14 mouse cellular contexts compared by ENCODE assay signal in the genomic region with DNA sequence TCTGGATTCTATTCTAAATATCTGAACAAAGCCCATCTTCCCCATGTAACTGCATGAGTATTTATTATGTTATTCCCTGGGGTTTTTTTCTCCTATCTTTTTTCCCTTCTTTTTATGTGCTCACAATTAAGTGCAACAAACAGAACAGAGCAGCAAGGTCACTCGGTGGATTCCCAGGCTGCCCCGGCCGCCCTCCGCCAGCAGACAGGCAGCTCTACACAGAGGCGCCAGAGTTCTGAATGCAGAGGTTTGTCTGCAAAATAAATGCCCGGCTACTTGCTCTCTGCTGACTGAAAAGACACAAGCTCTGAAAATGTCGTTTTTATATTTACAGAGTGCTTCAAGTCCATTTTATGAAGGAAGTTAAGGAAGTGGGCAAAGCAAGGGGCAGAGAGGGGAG. TPM values are rescaled to one million over a fixed set of nuclear protein-coding genes. Genes with fewer than 3 reads are reported as not detected.
A peak's percentile ranks its signal among the peaks of the same experiment; 100 is the strongest.
DNase-seq lines count a peak whose midpoint lies in the region; ATAC-seq lines count a peak whose summit lies in the region.
"Had no signal": no experiment of that assay in that cellular context is flagged by ENCODE, and none has a peak within 500 bp of the region (broad histone marks: within the 10 kb centered on the region; RNA-seq: fewer than 3 reads in every experiment).

No protein-coding gene starts in this region.

- H3K4me1 ChIP-seq in forebrain, embryonic 10.5 days: peaks cover 62% of the 10 kb centered on the region
- H3K4me1 ChIP-seq in hindbrain, embryonic 16.5 days (ENCODE audit: control insufficient read depth, insufficient read depth, low read depth, low read length): peaks cover 17% of the 10 kb centered on the region
- H3K4me1 ChIP-seq in neural tube, embryonic 13.5 days (replicated peaks): peaks cover 49% of the 10 kb centered on the region

- H3K4me3 ChIP-seq in forebrain, embryonic 10.5 days: no peak overlapping the region
- H3K4me3 ChIP-seq in hindbrain, embryonic 16.5 days (ENCODE audit: low read length): no peak overlapping the region
- no peak overlapping the region for H3K4me3 ChIP-seq in neural tube, embryonic 13.5 days
- H3K4me3 ChIP-seq: heart, embryonic 12.5 days; left cerebral cortex, adult 2 months had no signal

- H3K27me3 ChIP-seq in forebrain, embryonic 10.5 days (ENCODE audit: poor library complexity, severe bottlenecking): peaks cover 25% of the 10 kb centered on the region
- H3K27me3 ChIP-seq in hindbrain, embryonic 16.5 days (replicated peaks; ENCODE audit: control insufficient read depth, insufficient read depth, low read length): no peaks in the 10 kb centered on the region
- no peaks in the 10 kb centered on the region for H3K27me3 ChIP-seq in neural tube, embryonic 13.5 days
- H3K27me3 ChIP-seq: heart, embryonic 12.5 days; Patski had no signal

- ATAC-seq in hindbrain, embryonic 16.5 days: no peak
- 0 out of 2 replicates have a peak, but pooled peaks have one; percentile 16 for ATAC-seq in neural tube, embryonic 13.5 days (ENCODE audit: low read depth)
- ATAC-seq: Patski had no signal

- peak overlapping the region; percentile 82 for H3K27ac ChIP-seq in forebrain, embryonic 10.5 days
- peak overlapping the region; percentile 75 for H3K27ac ChIP-seq in hindbrain, embryonic 16.5 days (ENCODE audit: low read depth, low read length)
- H3K27ac ChIP-seq in neural tube, embryonic 13.5 days (replicated peaks): peak overlapping the region; percentile 85

- H3K4me2 ChIP-seq in hindbrain, embryonic 16.5 days (ENCODE audit: low read length): no peak overlapping the region
- H3K4me2 ChIP-seq in neural tube, embryonic 13.5 days: no peak overlapping the region
- H3K4me2 ChIP-seq: heart, embryonic 12.5 days; lung, embryonic 14.5 days had no signal

- DNase-seq in kidney, postnatal 10 days: peak; percentile 33
- DNase-seq in kidney, adult 8-10 months: no peak
- no peak for DNase-seq in forebrain, embryonic 10.5 days (ENCODE audit: extremely low spot score, low spot score)
- no peak for DNase-seq in left cerebral cortex, postnatal 25 days (ENCODE audit: low spot score in 2 of 2)
- DNase-seq in lung, postnatal 4 days: no peak
- no peak for DNase-seq in spleen, postnatal 36 days (ENCODE audit: low spot score in 2 of 2)
- DNase-seq: cerebellum, postnatal 14 days; kidney, adult 18-20 months; lung, embryonic 14.5 days had no signal

- peaks cover 55% of the 10 kb centered on the region for H3K36me3 ChIP-seq in forebrain, embryonic 10.5 days (replicated peaks)
- no peaks in the 10 kb centered on the region for H3K36me3 ChIP-seq in hindbrain, embryonic 16.5 days (ENCODE audit: control insufficient read depth, insufficient read depth, low read length)
- peaks cover 17% of the 10 kb centered on the region for H3K36me3 ChIP-seq in neural tube, embryonic 13.5 days

- 42% methylated on average over 7 of the region's 7 CpGs for WGBS in forebrain, embryonic 10.5 days
- 23% methylated on average over 7 of the region's 7 CpGs for WGBS in hindbrain, embryonic 16.5 days
- WGBS in neural tube, embryonic 13.5 days: 13% methylated on average over 7 of the region's 7 CpGs

- intact Hi-C loops in left cerebral cortex, postnatal 25 days (cut with DNase I): no loop called here

- H3K9ac ChIP-seq in hindbrain, embryonic 16.5 days (ENCODE audit: low read depth, low read length): no peak overlapping the region
- H3K9ac ChIP-seq in neural tube, embryonic 13.5 days: peak overlapping the region; percentile 22; the same call in 1 of the 2 replicates
- H3K9ac ChIP-seq: heart, embryonic 12.5 days; lung, embryonic 14.5 days had no signal

- H3K9me3 ChIP-seq in forebrain, embryonic 10.5 days: no peaks in the 10 kb centered on the region
- H3K9me3 ChIP-seq in hindbrain, embryonic 16.5 days (ENCODE audit: control insufficient read depth, low read length): no peaks in the 10 kb centered on the region
- no peaks in the 10 kb centered on the region for H3K9me3 ChIP-seq in neural tube, embryonic 13.5 days
- H3K9me3 ChIP-seq: heart, embryonic 12.5 days had no signal

RNA-seq across cellular contexts. Expression of gene Glod4, which starts 24.0 kb away (rescaled TPM):
- 129 and 134 TPM in 2 replicates for polyA plus RNA-seq in forebrain, embryonic 10.5 days (2016; fragmentation: Nextera tagmentation; extraction: Ambion mirVana)
- 118 and 125 TPM in 2 replicates for polyA plus RNA-seq in hindbrain, embryonic 16.5 days (2015; fragmentation: Nextera tagmentation; extraction: Ambion mirVana)
- polyA plus RNA-seq in neural tube, embryonic 13.5 days (2015; fragmentation: Nextera tagmentation; extraction: Ambion mirVana): 108 and 112 TPM in 2 replicates
- total RNA-seq in left cerebral cortex, postnatal 25 days (2021): 10 to 100 TPM; 49.2 to 55.2 TPM

RNA-seq across cellular contexts. Expression of gene Mrm3, which starts 24.0 kb away (rescaled TPM):
- 26.3 and 28.1 TPM in 2 replicates for polyA plus RNA-seq in forebrain, embryonic 10.5 days (2016; fragmentation: Nextera tagmentation; extraction: Ambion mirVana)
- polyA plus RNA-seq in hindbrain, embryonic 16.5 days (2015; fragmentation: Nextera tagmentation; extraction: Ambion mirVana): 25.7 and 26.1 TPM in 2 replicates
- 19.7 and 20.8 TPM in 2 replicates for polyA plus RNA-seq in neural tube, embryonic 13.5 days (2015; fragmentation: Nextera tagmentation; extraction: Ambion mirVana)
- 10 to 100 TPM; 16.8 to 18.3 TPM for total RNA-seq in left cerebral cortex, postnatal 25 days (2021)

RNA-seq across cellular contexts. Expression of gene Gemin4, which starts 50.1 kb away (rescaled TPM):
- 65.6 and 68.5 TPM in 2 replicates for polyA plus RNA-seq in forebrain, embryonic 10.5 days (2016; fragmentation: Nextera tagmentation; extraction: Ambion mirVana)
- polyA plus RNA-seq in hindbrain, embryonic 16.5 days (2015; fragmentation: Nextera tagmentation; extraction: Ambion mirVana): 12.0 and 15.1 TPM in 2 replicates
- polyA plus RNA-seq in neural tube, embryonic 13.5 days (2015; fragmentation: Nextera tagmentation; extraction: Ambion mirVana): 14.6 and 16.9 TPM in 2 replicates
- total RNA-seq in left cerebral cortex, postnatal 25 days (2021): 1 to 10 TPM; 4.6 to 8.8 TPM

RNA-seq across cellular contexts. Expression of gene Dbil5, which starts 50.1 kb away (rescaled TPM):
- polyA plus RNA-seq in forebrain, embryonic 10.5 days (2016; fragmentation: Nextera tagmentation; extraction: Ambion mirVana): 0.53 TPM in 1 of 2 replicates, not detected in the other
- 0.69 and 0.78 TPM in 2 replicates for polyA plus RNA-seq in hindbrain, embryonic 16.5 days (2015; fragmentation: Nextera tagmentation; extraction: Ambion mirVana)
- polyA plus RNA-seq in neural tube, embryonic 13.5 days (2015; fragmentation: Nextera tagmentation; extraction: Ambion mirVana): 0.73 and 0.76 TPM in 2 replicates
- total RNA-seq in left cerebral cortex, postnatal 25 days (2021): 1 to 10 TPM; 1.1 to 1.6 TPM
